Mouse (Mus musculus): ENCODE measurements around the gene Mycs. TPM values are rescaled to one million over a fixed set of nuclear protein-coding genes. Genes with fewer than 3 reads are reported as not detected.

The Mycs gene
- under 1 TPM in 1 of 2 experiments, not detected in 1; 0.16 TPM for polyA plus RNA-seq (2017; shearing (Covaris generic))

DNA sequence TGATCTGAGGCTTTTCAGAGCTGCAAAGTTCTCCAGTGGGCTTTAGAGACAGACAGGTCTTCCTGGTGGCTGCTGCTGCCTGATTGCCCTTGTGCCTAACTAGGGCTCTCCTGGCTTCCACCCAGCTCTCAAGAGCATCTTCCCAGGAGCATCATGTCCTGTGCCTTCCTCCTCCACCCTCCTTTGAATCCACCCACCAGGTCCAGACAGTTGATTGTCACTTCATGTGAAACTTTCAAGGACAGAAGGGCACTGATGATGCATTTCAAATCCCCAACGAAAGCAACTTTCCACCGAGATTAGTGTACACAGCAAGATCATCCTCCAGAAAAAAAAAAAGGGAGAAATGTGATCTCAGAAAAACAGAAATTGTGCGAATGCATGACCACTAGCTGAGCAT is at the start of gene Mycs:
Gene Mycs (minus strand): TSS at position 101 of the 400 bp plus-strand sequence.

Other genes starting within 250 kb of the Mycs start
- gene Btbd35f7, start 199.8 kb upstream of the Mycs start, polyA plus RNA-seq (2017; shearing (Covaris generic)): not detected